Mouse (Mus musculus): Measurements from ENCODE around the gene Styx.
A peak's percentile ranks its signal among the peaks of the same experiment; 100 is the strongest.

Styx gene

GRCm38 (mm10) chr14:45350931-45351859 is at the start of gene Styx:
Gene Styx, plus strand, starts transcription at chr14:45351093.
- DNase-seq (ENCODE audit: low read depth, low spot score), result peak; percentile 96

- DNase-seq (ENCODE audit: low read depth, low spot score), result no peak
These were observed 47.0 kb upstream of the Styx start for GRCm38 (mm10) chr14:45303939-45304338.

DNA sequence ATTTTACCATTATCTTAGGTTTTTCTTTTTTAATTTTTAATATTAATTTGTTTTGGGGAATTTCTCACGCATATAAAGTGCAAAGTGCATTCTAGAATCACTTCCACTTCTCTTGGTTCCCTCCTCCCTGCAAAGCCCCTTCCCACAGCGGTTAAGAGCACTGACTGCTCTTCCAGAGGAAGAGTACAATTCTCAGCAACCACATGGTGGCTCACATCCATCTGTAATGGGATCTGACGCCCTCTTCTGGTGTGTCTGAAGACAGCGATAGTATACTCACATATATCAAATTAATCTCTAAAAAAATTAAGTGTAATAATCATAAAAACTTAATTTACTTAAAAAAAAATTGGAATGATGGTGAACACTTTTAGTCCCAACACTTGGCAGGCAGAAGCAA is 46.5 kb upstream of the Styx start:
- DNase-seq (ENCODE audit: low read depth, low spot score), result no peak

- DNase-seq (ENCODE audit: low read depth, low spot score), result no peak
These were observed 45.0 kb upstream of the Styx start for GRCm38 (mm10) chr14:45305852-45306251.

DNA sequence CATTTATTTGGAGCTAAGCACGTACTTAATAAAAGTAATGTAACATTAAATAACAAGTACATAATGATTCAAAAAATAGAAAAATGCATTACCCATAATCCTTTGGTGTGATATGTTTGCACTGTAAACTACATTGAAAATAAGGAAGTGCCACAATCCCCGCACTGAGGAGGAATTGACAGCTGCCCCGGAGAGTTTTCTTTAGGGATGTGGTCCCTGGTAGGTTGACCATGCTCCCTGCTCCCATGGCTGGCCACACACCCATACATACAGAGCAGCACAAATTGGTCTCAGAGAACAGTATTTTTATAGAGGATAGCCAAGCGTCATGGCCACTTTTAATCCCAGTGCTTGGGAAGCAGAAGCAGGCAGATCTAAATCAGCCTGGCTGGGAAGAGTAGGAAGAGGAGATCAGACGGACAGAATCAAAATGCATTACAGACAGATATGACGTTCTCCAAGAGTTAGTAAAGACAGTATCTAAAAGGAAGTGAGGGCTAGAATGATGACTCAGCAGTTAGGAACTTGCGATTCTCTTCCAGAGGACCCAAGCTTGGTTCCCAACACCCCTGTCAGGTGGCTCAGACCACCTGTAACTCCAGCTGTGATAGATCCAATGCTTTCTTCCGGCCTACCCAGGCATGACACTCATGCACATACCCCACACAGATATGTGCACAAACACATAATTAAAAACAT is 43.1 kb upstream of the Styx start:
- DNase-seq (ENCODE audit: low read depth, low spot score), result no peak

DNA sequence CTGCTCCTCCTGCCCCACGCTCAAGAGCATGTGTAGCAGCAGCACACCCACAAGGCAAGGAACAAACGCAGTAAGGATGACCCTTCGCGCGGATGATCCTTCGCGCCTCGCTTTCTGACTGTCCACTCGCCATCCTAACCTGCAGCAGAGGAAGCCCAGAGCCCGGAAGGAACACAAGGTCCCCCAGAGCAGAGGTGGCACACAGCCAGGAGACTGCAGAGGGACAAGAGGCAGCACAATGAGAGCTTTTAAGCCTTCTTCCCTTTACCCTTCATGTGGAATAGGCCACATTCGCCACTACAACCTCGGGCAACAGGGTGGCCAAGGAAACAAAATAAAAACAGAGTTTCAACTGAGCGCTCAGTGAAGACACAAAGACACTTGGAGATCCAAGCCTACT is 41.2 kb upstream of the Styx start:
- peak; percentile 33 for DNase-seq (ENCODE audit: low read depth, low spot score)

DNA sequence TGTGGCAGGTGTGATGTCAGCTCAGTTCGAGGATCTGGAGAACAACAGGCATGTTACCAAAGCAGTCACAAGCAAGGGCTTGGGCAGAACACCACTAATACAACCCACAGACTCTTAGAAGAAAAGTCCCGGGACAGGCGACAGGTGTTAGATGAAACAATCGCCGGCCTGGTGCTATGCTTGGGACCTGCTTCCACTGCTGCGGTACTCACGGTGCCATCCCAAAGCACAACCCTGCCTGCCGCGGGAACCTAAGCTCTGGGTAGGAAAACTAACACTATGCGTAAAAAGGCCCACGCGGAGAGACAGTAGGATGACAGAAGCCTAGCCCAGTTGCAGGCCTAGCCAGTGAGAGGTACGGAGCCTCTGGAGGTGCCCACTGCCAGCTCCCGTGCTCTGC is 40.8 kb upstream of the Styx start:
- no peak for DNase-seq (ENCODE audit: low read depth, low spot score)

GRCm38 (mm10) chr14:45316927-45317326 is 34.0 kb upstream of the Styx start:
- no peak for DNase-seq (ENCODE audit: low read depth, low spot score)

- peak; percentile 33 for DNase-seq (ENCODE audit: low read depth, low spot score)
These were observed 32.9 kb upstream of the Styx start for GRCm38 (mm10) chr14:45317921-45318411.

GRCm38 (mm10) chr14:45318426-45319236 is 32.3 kb upstream of the Styx start, which contains the start of gene Ero1l:
Gene Ero1l, minus strand, starts transcription at chr14:45318771.
- DNase-seq (ENCODE audit: low read depth, low spot score), result peak; percentile 93

- no peak for DNase-seq (ENCODE audit: low read depth, low spot score)
These were observed 31.7 kb upstream of the Styx start for GRCm38 (mm10) chr14:45319237-45319610.

DNA sequence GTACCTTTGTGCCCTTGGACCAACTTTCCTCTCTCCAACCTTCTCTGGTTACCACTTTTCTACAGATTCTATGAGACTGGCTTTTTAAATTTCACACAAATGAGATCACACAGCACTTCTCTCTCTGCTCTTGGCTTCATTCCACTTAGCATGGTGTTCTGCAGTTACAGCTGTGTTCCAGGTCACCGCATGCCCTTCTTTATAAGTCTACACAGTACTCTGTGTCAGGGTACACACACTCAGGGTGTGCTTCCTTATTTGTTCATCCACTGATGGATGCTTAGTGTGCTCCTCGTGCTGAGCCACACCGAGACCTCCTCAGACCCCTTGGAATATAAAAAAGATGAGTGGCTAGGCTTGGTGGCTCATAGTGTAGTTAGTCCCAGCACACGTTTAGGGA is 30.8 kb upstream of the Styx start:
- DNase-seq (ENCODE audit: low read depth, low spot score), result no peak

GRCm38 (mm10) chr14:45321067-45321466 is 29.8 kb upstream of the Styx start:
- no peak for DNase-seq (ENCODE audit: low read depth, low spot score)

- DNase-seq (ENCODE audit: low read depth, low spot score), result peak; percentile 49
These were observed 29.3 kb upstream of the Styx start for GRCm38 (mm10) chr14:45321622-45322021.

- no peak for DNase-seq (ENCODE audit: low read depth, low spot score)
These were observed 28.4 kb upstream of the Styx start for GRCm38 (mm10) chr14:45322450-45322849.

DNA sequence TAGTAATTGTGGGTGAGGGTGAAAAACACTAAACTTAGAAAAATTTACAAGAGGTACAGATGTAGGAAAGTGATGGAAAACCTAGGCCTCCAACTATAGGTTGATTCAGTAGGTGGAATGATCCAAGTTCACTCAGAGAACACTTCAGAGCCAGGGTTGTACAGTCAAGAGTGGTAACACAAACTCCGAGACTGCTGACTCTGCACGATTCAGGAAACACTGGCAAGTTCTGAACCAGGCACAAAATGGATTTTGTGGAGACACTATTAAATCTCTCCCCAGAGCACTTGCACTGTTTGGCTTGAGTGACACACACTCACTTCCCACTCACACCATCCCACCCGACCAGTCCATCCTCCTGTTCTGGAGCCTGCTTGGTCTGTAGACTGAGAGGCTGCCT is 27.6 kb upstream of the Styx start:
- no peak for DNase-seq (ENCODE audit: low read depth, low spot score)

- DNase-seq (ENCODE audit: low read depth, low spot score), result peak; percentile 71
These were observed 25.4 kb upstream of the Styx start for GRCm38 (mm10) chr14:45325471-45325870.

DNA sequence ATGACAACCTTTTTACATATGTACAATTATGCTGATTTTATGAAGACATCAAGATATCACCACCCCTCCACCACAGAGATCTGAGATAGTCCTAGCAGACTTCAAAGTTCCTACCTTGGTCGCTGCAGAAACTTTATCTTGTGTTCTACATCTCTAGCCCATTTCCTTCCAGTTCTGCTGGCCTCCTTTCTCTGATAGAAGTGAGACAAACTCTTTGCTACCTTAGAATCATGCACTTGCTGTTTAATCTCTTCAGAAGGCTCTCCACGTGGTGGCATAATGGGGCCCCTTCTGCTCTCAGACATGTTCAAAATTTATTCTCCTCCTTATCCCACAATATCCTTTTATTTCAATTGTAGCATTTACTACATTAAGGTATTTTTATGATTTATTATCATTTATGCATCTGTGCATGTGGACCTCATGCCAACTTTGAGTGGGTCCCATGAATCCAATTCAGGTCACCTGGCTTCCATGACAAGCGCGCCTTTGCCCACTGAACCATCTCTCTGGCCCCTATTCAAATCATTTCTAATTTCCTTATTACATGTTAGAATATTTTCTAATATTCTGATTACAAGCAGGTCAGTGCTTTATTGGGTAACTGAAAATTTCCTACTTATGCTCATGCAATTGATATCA is 22.7 kb upstream of the Styx start:
- DNase-seq (ENCODE audit: low read depth, low spot score), result no peak

DNA sequence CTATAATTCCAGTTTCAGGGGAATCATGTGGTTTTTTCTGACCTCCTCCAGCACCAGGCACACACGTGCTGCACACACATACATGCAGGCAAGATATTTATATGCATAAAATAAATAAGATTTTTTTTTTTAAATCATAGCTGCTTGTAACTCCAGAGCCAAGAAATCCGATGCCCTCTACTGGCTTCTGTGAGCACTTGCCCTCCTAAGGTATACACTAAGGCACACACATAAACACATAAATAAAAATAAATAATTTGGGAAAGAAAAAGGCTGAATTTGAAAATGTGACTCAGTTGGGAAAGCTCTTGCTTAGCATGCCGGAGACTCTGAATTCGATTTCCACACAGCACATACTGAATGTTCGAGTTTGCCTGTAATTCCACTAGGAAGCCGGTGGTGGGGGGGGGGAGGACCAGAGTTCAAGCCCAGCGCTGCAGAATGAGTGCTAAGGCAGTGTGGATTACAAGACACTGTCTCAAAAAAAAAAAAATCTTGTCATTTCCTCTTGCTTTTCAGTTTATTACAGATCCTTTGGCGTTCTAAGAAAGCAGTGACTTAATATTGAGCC is 21.8 kb upstream of the Styx start:
- DNase-seq (ENCODE audit: low read depth, low spot score), result peak; percentile 59

- DNase-seq (ENCODE audit: low read depth, low spot score), result peak; percentile 98
These were observed 21.2 kb upstream of the Styx start, which contains the start of gene Psmc6 for GRCm38 (mm10) chr14:45329589-45330181. Gene Psmc6, plus strand, starts transcription at chr14:45329788.

Data from brain, adult 2 months (tissue).